Mouse (Mus musculus) thymus, adult 2 months (tissue): Measurements from ENCODE around the gene Qrich1. TPM values are rescaled to one million over a fixed set of nuclear protein-coding genes. Genes with fewer than 3 reads are reported as not detected.
A peak's percentile ranks its signal among the peaks of the same experiment; 100 is the strongest.

Experiments
- DNase-seq: peaks from one replicate; pipeline ENCODE4 v3.0.0; 2021
- H3K27ac ChIP-seq: fragments of 200-500 bp; 2 replicates; pipeline ENCODE4 v1.5.1; 2012; ENCODE audit warnings: low read length, control low read depth; ENCODE audit not compliant: control insufficient read depth, insufficient read depth
- H3K27me3 ChIP-seq: fragments of 200-500 bp; 2 replicates; pipeline ENCODE4 v1.6.1; 2012; ENCODE audit warnings: mild to moderate bottlenecking, low read length, moderate library complexity, mixed read lengths; ENCODE audit not compliant: control insufficient read depth, insufficient read depth
- H3K36me3 ChIP-seq: fragments of 200-500 bp; 2 replicates; pipeline ENCODE4 v1.6.1; 2012; ENCODE audit warnings: mild to moderate bottlenecking, low read length, moderate library complexity; ENCODE audit not compliant: control insufficient read depth, insufficient read depth
- H3K4me1 ChIP-seq: fragments of 200-500 bp; replicated peaks from 2 replicates; pipeline ENCODE4 v1.6.1; 2012; ENCODE audit warnings: low read length; ENCODE audit not compliant: control insufficient read depth, insufficient read depth
- H3K4me3 ChIP-seq: fragments of 200-500 bp; 2 replicates; pipeline ENCODE4 v1.5.1; 2012; ENCODE audit warnings: mild to moderate bottlenecking, low read length, control low read depth, moderate library complexity; ENCODE audit not compliant: control insufficient read depth, insufficient read depth
- CTCF ChIP-seq: fragments of 200-500 bp; IDR thresholded peaks from 2 replicates; pipeline ENCODE4 v1.5.1; 2012; ENCODE audit warnings: mild to moderate bottlenecking, control low read depth, low read length, moderate library complexity, borderline replicate concordance; ENCODE audit not compliant: control insufficient read depth, poor library complexity, insufficient read depth; ENCODE audit errors: extremely low read depth
- POLR2A ChIP-seq: fragments of 200-500 bp; IDR thresholded peaks from 2 replicates; pipeline ENCODE4 v1.6.1; 2012; ENCODE audit warnings: mild to moderate bottlenecking, low read length, control low read depth, moderate library complexity; ENCODE audit not compliant: control insufficient read depth, poor library complexity, insufficient read depth; ENCODE audit errors: extremely low read depth
- WGBS: fragments of 180-500 bp; shearing (Covaris S2); methylation state at CpG from one replicate; pipeline ENCODE4 v1.1.7; 2018; 5-methylcytosine and 5-hydroxymethylcytosine counted together
- polyA plus RNA-seq: library from polyadenylated mRNA; depleted of rRNA; stranded (reverse); fragments of >200 nt; gene quantifications from 2 replicates; pipeline ENCODE4 v1.2.3, GENCODE M21; 2012; rRNA removed

Gene Qrich1
- 200 and 225 TPM in 2 replicates for polyA plus RNA-seq

DNA sequence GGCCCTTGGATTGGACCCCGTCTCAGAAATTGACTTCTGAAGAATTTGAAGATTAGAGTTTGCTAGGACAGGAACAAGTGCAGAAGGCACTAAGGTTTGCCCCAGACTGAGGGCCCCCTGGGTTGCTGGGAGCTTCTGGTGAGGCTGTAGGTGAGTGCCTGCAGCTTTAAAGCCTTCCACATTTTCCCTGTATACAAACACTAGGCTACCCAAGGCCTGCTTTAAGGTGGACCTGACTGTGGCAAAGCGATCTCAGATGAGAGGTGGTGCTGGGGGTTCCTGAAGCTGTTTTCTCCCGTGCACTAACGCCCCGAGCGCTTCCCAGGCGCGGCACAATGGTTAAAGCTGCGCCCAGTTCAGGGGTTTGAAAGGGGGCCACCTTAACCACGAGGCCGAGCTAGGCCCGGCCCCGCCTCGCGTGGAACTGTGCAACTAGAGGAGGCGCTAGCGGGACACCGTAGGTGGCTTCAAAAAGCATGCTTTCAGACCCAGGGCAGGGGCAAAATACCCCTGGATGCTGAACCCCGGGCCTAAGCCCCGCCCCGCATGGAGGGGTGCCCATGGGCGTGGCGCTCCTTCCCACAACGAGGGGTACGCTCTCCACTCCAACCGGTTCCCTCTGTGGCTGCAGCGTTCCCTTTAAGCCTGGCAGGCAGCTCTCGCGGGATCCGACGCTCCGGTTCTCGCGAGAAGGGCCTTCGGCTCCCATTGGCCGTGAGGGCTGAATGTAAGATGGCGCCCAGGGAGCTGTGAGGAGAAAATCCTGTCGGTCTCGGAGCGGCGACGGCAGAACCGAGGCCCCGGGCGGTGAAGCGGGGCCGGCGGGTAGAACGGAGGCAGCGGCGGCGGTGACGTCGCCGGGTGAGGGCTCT, at the start of gene Qrich1:
Gene Qrich1 (plus strand): TSS at position 427 of the 872 bp plus-strand sequence.
- peak; percentile 96 for DNase-seq
- 2% methylated on average over 55 of the region's 55 CpGs for WGBS
- peak within 1 kb of the TSS; percentile 76 for H3K4me3 ChIP-seq
- H3K36me3 ChIP-seq, result peaks cover 35% of the 10 kb centered on the region; the same call in 1 of the 2 replicates
- no peaks in the 10 kb centered on the region for H3K27me3 ChIP-seq
- peaks cover 5% of the 10 kb centered on the region; the same call in 1 of the 2 replicates for H3K4me1 ChIP-seq
- peak within 1 kb of the TSS; percentile 75 for H3K27ac ChIP-seq
- TF ChIP-seq CTCF (peak; percentile 52; the same call in 1 of the 2 replicates), POLR2A (peak; percentile 83)

DNA sequence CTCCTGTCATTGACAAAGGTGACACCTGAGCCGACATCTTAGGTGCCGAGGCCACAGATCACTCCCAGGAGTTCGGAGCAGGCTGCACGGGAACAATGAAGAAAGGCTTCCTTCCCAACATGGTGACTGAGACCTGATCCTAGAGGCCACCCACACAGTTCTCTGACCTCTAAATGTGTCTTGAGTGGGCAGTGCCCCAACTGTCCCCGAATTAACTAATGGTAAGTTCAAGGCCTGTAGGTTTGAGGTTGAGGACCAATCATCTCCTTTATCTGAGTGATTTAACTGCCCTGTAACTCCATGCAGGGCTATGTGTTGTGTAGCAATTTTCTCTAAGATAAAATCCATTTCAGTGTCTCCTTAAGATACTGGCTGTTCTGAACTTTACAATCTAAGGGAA, 47.2 kb upstream of the Qrich1 start:
- no peaks in the 10 kb centered on the region for H3K4me1 ChIP-seq
- H3K36me3 ChIP-seq, result peaks cover 4% of the 10 kb centered on the region; the same call in 1 of the 2 replicates
- no peak for TF ChIP-seq CTCF
- no peak for TF ChIP-seq POLR2A
- 96% methylated on average over 5 of the region's 5 CpGs for WGBS
- H3K4me3 ChIP-seq, result no peak overlapping the region
- no peak overlapping the region for H3K27ac ChIP-seq
- H3K27me3 ChIP-seq, result no peaks in the 10 kb centered on the region
- DNase-seq, result no peak

DNA sequence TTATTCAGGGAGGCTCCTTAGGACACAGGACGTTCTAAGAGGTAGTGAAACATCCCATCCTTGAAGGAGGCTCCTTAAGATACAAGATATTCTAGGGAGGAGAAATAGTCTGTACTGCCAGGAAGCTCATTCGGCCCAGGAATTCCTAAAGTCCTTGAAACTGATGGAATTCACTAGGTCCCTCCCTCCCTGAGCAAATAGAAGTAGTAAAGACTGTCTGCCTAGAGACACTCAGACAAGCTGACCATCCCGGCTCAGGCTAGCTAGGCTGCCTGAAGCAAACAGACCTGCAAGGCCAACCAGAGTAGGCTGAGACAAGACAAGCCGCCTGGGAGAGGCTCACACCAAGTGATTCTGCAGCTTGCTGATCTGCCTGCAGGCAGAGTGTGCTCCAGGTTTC, 46.8 kb upstream of the Qrich1 start:
- TF ChIP-seq POLR2A, result no peak
- TF ChIP-seq CTCF, result no peak
- no peak for DNase-seq
- 85% methylated on average over 4 of the region's 4 CpGs for WGBS
- Histone ChIP-seq H3K4me1 (no peaks in the 10 kb centered on the region), H3K4me3 (no peak overlapping the region), H3K36me3 (peaks cover 3% of the 10 kb centered on the region; the same call in 1 of the 2 replicates), H3K27me3 (no peaks in the 10 kb centered on the region), H3K27ac (no peak overlapping the region)

DNA sequence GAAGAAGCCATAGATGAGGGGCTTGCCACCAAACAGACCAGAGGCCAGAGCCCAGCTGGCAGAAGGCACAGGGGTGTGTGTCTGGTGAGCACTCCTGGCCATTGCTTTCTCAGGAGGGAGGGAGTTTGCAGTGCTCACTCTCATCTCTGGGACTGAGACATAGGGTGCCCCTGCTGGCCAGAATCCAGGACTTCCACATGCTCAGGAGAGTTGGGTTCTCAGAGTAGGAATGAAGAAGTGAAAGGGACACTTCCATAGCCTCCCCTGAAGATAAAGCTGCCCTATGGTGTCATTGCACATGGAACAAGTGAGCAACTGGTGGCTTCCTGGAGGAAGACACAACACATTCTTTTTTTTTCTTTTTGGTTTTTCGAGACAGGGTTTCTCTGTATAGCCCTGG, 42.1 kb upstream of the Qrich1 start:
- no peak for DNase-seq
- TF ChIP-seq CTCF, result no peak
- no peak for TF ChIP-seq POLR2A
- no peaks in the 10 kb centered on the region for H3K36me3 ChIP-seq
- no peak overlapping the region for H3K4me3 ChIP-seq
- no peaks in the 10 kb centered on the region for H3K27me3 ChIP-seq
- WGBS, result 55% methylated on average over 1 of the region's 1 CpGs
- H3K4me1 ChIP-seq, result peaks cover 7% of the 10 kb centered on the region
- H3K27ac ChIP-seq, result no peak overlapping the region

DNA sequence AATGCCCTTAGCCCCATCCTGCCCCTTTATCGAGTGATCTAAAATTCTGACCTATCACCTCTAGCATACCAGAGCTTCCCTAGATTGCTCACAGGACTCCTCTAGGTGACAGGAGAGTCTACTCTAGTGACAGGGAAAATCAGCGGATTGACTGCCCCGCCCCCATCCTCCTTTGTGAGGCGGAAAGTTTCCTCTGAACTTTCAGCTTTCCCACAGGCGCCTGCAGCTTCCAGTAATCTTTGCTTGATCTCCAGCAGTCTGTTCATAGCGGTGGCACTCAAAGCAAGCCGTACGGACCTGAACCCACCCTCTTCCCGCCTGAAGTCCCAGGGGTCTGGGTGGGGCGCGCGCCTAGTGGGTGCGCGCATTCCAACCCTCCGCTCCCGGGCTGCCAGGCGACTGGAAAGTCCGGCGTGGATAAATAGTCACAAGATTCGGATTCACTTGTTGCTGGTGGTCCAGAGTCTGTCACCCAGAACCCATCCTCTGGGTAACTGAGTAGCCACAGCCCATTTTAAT, 37.9 kb upstream of the Qrich1 start:
- no peaks in the 10 kb centered on the region for H3K36me3 ChIP-seq
- H3K27me3 ChIP-seq, result no peaks in the 10 kb centered on the region
- WGBS, result 5% methylated on average over 20 of the region's 20 CpGs
- H3K4me3 ChIP-seq, result peak overlapping the region; percentile 48
- H3K4me1 ChIP-seq, result peaks cover 11% of the 10 kb centered on the region
- no peak overlapping the region for H3K27ac ChIP-seq
- DNase-seq, result peak; percentile 18
- TF ChIP-seq POLR2A (no peak), CTCF (no peak)

DNA sequence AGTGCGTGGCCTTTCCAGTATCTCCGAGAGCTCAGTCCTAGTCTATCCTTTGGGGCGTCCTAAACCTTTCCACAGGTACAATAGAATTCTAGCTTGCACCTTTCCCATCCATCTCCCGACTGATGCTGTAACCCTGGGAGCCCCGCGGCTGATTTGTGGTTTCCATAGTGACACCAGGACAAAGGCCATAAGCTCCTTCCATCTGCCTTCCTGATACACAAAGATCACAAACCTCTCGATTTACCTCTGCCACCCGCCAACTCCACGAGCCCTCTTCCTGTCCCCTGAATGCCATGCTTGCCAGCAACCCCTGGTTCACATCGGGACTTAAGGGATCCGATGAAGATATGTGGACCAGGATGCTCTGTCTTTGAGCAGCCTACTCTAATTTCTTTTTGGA, 37.4 kb upstream of the Qrich1 start:
- TF ChIP-seq CTCF, result no peak
- TF ChIP-seq POLR2A, result no peak
- Histone ChIP-seq H3K4me3 (no peak overlapping the region), H3K4me1 (peaks cover 11% of the 10 kb centered on the region), H3K27ac (no peak overlapping the region), H3K36me3 (no peaks in the 10 kb centered on the region), H3K27me3 (no peaks in the 10 kb centered on the region)
- no peak for DNase-seq
- 52% methylated on average over 11 of the region's 11 CpGs for WGBS
